Mouse (Mus musculus): ENCODE results near the gene Nom1. TPM values are rescaled to one million over a fixed set of nuclear protein-coding genes. Genes with fewer than 3 reads are reported as not detected.

Gene Nom1
- total RNA-seq, 2 experiments from 2014 or later: 2.2 to 3.8 TPM

- no peak for ATAC-seq (replicated peaks; ENCODE audit: low FRiP score, poor library complexity, severe bottlenecking)
These were observed 72.5 kb downstream of the Nom1 start for GRCm38 (mm10) chr5:29507013-29507412.

Other genes starting within 250 kb of the Nom1 start
- gene Rnf32, start 238.7 kb upstream of the Nom1 start, total RNA-seq (2015; ENCODE audit: low replicate concordance): not detected in 2 replicates
- gene Rnf32, start 238.7 kb upstream of the Nom1 start, total RNA-seq (2017; ENCODE audit: low replicate concordance): not detected in 2 replicates
- 0.42 TPM in 1 of 2 replicates, not detected in the other for gene Lmbr1, start 56.3 kb upstream of the Nom1 start, total RNA-seq (2015; ENCODE audit: low replicate concordance)
- gene Lmbr1, start 56.3 kb upstream of the Nom1 start, total RNA-seq (2017; ENCODE audit: low replicate concordance): 1.5 and 2.0 TPM in 2 replicates
- not detected in 2 replicates for gene Mnx1, start 43.8 kb downstream of the Nom1 start, total RNA-seq (2015; ENCODE audit: low replicate concordance)
- not detected in 2 replicates for gene Mnx1, start 43.8 kb downstream of the Nom1 start, total RNA-seq (2017; ENCODE audit: low replicate concordance)
- 23.8 and 41.1 TPM in 2 replicates for gene Ube3c, start 134.6 kb downstream of the Nom1 start, total RNA-seq (2015; ENCODE audit: low replicate concordance)
- gene Ube3c, start 134.6 kb downstream of the Nom1 start, total RNA-seq (2017; ENCODE audit: low replicate concordance): 46.2 and 49.9 TPM in 2 replicates